Mouse (Mus musculus): ENCODE measurements at regions not wholly inside any gene's neighbourhood (a gene's known extent, or its start where the extent isn't known, plus 50 kb on each side); places are given as distances from the start of the nearest gene placed in this dataset.

- ATAC-seq (replicated peaks; ENCODE audit: low read depth, poor library complexity, severe bottlenecking): no peak
Observed at GRCm38 (mm10) chr5:118815783-118816182, 255.3 kb downstream of the Med13l start.

DNA sequence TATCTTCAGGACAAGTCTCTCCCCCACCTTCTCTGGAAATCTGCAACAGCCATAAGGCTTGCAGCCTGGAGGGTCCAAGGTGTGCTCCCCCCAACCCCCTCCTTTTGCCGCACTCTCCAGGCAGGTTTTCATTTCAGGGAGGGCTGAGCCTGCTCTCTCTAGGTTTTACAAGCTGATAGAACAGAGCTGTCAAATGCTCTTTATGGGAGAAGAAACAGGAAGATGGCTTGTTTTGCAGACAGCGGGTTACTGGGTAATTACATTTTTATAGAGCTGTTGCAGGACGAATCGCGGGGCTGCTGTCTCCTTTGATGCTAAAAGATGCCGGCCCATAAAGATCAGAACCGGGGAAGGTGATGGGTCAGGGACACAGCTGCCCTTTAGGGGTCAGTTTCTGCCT is 257.8 kb downstream of the Med13l start:
- no peak for ATAC-seq (replicated peaks; ENCODE audit: low read depth, poor library complexity, severe bottlenecking)

DNA sequence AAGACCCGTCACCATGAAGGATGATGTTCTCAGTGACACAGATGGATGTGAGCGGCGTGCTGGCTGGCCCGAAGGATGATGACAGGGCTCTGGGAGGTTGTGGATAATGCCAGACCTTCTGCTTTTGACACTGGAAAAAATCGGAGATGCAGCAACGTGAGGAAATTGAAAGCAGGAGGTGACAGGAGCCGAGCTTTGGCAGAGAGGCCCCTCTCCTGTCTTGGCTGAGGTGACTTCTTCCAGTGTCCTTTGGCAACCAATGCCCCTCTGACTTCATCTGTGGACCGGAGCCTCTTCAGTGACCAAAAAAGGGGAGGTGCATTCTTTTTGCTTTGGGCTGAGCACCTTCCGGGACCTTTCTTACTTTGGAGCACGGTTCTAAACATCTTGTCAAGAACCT is 264.3 kb downstream of the Med13l start:
- ATAC-seq (replicated peaks; ENCODE audit: low read depth, poor library complexity, severe bottlenecking): no peak

DNA sequence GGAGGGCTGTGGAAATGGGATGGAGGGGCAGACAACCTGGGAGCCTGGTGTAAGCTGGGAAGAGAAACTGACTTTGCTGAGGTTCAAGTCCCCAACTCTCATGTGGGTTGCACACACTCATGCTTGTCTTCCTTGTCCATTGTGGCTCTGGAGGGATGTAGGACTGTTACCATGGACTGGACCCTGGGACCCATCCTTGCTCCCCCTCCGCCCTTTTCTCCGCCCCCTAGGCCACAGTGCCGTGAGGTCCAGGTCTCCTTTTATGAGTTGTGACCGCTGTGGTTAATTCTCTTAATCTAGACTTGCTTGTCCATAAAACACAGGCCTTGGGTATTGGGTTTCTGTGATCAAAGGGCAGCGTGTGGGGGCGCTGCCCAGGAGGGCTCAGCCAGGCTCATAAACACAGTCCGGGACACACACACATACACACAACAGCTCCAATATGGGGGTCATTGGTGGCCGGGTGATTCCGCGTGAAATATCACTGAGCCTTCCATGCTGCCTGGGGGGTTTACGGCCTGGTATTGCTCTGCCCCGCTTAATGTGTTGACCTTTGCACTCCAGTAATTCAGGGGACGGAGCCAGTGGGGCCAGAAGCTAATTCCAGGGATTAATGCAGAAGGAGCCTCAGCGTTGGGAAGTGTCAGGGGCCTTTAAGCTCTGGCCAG is 268.7 kb downstream of the Med13l start:
- ATAC-seq (replicated peaks; ENCODE audit: low read depth, poor library complexity, severe bottlenecking): no peak

DNA sequence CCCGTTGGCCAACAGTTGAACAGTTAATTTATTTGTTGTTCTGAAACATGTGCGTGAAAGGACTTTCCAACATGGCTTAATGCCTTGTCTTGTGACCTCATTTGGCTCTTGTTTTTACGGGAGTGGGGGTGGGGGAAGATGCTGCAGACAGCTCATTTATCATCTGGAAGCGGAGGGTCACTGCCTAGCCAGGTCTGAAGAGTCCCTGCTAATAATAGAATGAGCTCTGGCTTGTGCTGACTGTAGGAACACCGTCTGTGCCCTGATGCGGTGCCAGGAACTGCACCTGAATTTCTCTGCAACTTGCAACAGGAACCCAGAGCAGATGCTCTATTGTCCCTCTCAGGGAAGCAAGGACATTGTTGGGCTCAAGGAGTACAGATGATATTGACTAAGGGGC is 272.2 kb downstream of the Med13l start:
- no peak for ATAC-seq (replicated peaks; ENCODE audit: low read depth, poor library complexity, severe bottlenecking)

GRCm38 (mm10) chr5:118834129-118834528 is 273.6 kb downstream of the Med13l start:
- no peak for ATAC-seq (replicated peaks; ENCODE audit: low read depth, poor library complexity, severe bottlenecking)

DNA sequence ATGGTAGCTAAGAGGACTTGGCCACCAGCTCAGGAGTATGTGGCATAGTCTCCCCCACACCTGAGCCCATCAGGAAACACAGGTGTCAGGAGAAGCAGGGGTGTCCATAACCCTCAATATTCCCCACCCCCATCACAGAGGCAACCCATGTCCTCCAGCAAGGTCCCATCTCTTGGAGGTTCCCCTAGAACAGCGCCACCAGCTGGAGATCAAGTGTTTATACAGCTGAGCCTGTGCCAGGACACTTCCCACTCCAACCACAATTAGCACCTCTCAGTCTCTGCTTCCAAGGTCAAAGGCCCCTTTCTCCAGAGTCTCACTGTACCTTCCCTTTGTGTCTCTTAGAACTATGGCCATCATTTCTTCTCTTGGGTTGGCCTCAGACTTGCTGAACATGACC is 276.5 kb downstream of the Med13l start:
- ATAC-seq (replicated peaks; ENCODE audit: low read depth, poor library complexity, severe bottlenecking): no peak

DNA sequence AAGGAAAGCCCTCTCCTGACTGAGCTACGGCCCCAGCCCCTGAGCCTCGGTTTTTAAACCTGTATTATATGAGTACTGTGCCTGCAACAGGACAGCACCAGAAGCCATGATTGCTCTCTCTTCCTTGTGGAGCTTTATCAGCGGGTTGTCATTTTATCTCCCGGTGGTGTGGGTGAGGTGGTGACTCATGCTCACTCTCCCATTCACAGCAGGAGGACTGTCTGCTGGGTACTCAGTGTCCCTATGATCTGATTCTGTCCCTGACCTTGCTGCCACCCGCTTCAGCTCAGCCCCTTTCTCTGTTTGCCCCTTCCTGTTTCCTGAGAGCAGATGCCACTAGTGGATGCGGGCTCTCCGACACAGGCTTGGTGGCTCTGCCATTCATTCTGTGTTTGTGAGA is 277.9 kb downstream of the Med13l start:
- ATAC-seq (replicated peaks; ENCODE audit: low read depth, poor library complexity, severe bottlenecking): no peak

DNA sequence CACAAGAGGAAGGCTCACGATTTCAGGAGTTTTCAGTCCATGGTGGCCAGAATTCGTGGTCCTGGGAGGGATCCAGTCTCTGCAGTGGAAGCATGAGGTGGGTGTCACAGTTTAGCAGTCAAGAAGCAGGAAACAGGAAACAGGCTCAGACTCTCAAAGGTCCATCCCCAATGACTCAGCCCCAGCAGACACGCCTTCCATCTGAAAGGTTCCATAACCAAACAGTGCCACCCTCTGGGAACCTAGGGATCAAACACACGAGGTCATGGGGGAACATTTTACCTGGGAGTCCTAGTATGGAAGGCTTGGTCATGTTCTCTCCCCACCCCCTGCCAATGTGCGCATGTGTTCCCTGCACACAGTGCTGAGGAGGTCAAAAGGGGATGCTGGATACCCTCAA is 279.4 kb downstream of the Med13l start:
- ATAC-seq (replicated peaks; ENCODE audit: low read depth, poor library complexity, severe bottlenecking): no peak

GRCm38 (mm10) chr5:118841210-118842016 is 280.9 kb downstream of the Med13l start:
- no peak for ATAC-seq (replicated peaks; ENCODE audit: low read depth, poor library complexity, severe bottlenecking)

GRCm38 (mm10) chr5:118842017-118842396 is 281.5 kb downstream of the Med13l start:
- ATAC-seq (replicated peaks; ENCODE audit: low read depth, poor library complexity, severe bottlenecking): no peak

DNA sequence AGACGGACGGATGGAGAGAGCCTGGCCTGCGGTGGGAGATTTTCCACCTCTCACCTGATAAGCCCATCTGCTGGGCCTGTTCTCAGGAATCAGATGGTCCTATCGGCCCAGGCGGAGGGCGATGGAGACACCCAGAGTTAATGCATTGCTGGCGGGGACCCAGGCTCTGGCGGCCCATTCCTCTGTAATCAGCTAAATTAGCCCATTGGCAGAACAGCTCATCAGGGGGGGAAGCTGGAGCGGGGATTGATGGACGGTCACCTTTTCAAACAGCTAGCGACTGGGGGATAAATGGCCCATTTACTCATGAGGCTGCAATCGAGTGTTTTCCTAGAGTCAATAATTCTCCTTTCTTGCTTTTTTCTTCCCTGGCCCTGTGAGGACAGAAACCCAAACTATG is 296.5 kb downstream of the Med13l start:
- ATAC-seq (replicated peaks; ENCODE audit: low read depth, poor library complexity, severe bottlenecking): no peak

DNA sequence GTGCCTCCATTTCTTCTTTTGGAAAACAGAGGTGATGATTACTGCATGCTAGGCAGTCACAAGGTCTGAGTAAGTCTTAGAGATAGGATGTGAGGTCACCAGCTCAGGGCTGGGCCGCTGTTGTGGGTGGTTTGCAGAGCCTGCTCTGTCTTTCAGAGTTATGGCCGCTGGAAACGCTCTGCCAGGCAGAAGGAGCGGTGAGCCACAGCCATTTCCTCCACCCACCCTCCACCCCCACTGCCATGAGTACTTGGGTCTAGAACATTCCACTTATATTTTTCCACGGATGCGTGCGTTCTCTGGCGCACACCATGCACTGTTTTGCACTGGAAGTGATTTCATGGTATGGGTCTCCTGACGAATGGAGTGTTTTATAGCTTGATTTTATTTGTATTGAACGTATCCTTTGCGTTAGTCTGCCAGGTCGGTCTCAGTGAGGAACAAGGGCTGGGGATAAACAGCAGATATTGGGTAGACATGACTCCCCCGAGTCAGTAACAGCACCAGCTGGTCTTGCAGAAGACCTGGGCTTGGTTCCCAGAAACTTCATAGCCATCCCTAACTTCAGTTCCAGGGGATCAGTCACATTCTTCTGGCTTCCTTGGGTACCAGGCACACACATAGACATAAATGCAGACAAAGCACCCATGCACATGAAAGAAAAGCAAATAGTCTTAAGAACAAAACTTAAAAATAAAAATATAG is 300.8 kb downstream of the Med13l start:
- ATAC-seq (replicated peaks; ENCODE audit: low read depth, poor library complexity, severe bottlenecking): no peak

GRCm38 (mm10) chr5:118867511-118867910 is 307.0 kb downstream of the Med13l start:
- ATAC-seq (replicated peaks; ENCODE audit: low read depth, poor library complexity, severe bottlenecking): no peak

DNA sequence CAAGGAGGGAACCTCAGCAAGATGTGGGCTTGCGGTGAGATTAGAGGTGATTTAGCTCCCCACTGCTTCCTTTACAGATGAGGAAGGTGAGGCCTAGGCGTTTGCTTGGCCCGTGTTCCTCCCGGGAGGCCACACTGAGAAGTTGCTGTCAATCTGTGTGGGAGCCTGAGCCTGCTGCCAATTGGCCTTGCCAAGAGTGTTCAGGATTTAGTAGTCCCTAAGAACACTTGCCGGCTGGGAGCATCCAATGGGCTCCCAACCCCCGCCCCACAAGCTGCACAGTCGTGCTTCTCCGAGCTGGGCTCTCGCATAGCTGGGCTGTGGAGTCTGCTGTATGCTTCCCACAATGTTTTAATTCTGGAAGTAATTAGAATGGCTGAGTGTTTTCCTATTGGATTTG is 308.9 kb downstream of the Med13l start:
- ATAC-seq (replicated peaks; ENCODE audit: low read depth, poor library complexity, severe bottlenecking): no peak

DNA sequence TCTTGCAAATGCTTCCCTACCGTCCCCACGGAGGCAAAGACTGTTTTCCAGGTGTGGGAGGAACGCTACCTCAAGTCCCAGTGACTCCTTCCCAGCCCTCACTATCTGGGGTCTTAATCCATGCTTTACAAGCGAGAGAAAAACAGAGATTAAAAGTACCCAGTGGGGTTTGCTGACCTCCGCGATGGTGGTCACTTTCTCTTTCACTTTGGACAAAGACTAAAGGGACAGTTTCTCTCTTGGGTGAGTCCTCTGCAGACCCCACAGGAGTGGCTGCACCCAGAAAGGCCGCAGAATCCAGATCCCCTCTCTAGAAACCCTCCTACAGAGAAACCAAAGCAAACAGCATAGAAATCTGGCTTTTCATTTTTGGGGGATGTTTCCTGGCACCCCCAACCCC is 313.4 kb downstream of the Med13l start:
- ATAC-seq (replicated peaks; ENCODE audit: low read depth, poor library complexity, severe bottlenecking): no peak

DNA sequence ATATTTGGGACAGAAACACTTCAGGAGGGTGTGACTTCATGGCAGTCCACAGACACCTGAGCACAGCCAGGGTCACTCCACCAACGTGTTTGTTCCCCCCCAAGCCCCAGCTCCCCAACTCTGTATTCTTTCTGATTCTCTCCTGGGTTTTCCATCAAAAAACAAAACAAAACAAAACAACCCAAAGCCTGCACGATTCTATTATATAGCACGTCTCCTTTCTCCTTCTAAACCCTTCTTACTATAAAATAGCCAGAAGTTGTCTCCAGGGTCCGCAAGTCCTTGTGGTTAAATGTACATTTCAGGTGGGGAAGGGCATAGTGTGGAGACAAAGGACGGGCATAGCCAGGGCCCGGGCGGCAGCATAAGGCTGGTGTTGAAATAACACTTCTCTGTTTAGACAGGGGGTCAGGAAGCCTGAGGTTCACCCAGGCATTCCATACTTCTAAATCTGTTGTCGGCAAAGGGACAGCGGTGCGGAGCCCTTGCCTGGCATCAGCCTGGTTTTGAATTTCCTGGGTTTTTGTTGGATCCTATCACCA is 314.7 kb downstream of the Med13l start:
- ATAC-seq (replicated peaks; ENCODE audit: low read depth, poor library complexity, severe bottlenecking): no peak

GRCm38 (mm10) chr5:118876586-118877312 is 316.3 kb downstream of the Med13l start:
- no peak for ATAC-seq (replicated peaks; ENCODE audit: low read depth, poor library complexity, severe bottlenecking)

DNA sequence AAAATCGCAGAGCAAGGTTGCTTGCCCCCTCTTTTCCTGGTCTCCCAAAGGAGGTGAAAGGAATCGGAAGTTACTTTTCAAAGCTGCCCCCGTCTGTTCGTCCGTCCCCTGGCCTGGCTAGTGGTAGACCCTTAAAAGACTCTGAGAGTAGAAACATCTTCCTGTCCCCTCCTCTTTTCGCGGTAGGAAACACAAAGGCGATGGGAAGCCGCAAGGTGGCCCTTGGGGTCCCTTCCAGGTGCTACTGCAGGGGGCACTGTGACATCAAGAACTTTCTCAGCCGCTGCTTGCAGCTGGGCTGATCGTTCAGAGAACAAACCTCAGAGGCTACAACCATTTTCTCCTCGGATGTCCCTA is 316.8 kb downstream of the Med13l start:
- ATAC-seq (replicated peaks; ENCODE audit: low read depth, poor library complexity, severe bottlenecking): no peak

GRCm38 (mm10) chr5:118877831-118878230 is 317.4 kb downstream of the Med13l start:
- ATAC-seq (replicated peaks; ENCODE audit: low read depth, poor library complexity, severe bottlenecking): no peak

All from common myeloid progenitor, adult 5-6 weeks (primary cell).